Mouse (Mus musculus): ENCODE data around the gene Gtdc1.

- TF ChIP-seq CTCF (IDR thresholded peaks at IDR 0.05; ENCODE audit: control insufficient read depth, insufficient read depth, low read length) (no peak), POLR2A (IDR thresholded peaks at IDR 0.05; ENCODE audit: borderline replicate concordance, control insufficient read depth, low read depth, low read length) (no peak)
Measured at GRCm38 (mm10) chr2:44554716-44555115, 372.7 kb downstream of the Gtdc1 start.
